Mouse (Mus musculus) retina, adult 2 months (tissue): ENCODE data around the gene Lrrc23.

Experiments
- DNase-seq: peaks from one replicate; pipeline ENCODE4 v3.0.0-alpha.2; 2012; ENCODE audit warnings: low read depth, low spot score

Lrrc23 gene

DNA sequence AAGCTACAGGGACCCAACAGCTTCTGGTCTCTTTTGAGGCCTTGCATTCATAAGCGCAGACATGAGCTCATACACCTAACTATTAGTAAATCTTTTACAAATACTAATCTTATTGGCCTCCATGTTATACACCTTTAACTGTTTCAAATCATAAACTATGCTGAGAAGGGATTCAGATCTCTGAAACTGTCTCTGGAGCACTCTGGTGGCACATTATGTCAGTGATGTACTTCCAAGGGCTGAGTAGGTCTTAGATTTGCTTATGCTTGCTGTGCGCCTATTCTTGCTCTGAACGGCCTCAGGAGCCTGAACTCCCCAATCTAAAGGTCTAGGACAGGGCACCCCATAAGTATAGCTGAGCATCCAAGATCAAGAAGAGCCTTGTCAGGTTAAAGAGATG lies 37.7 kb downstream of the Lrrc23 start:
- DNase-seq = no peak

DNA sequence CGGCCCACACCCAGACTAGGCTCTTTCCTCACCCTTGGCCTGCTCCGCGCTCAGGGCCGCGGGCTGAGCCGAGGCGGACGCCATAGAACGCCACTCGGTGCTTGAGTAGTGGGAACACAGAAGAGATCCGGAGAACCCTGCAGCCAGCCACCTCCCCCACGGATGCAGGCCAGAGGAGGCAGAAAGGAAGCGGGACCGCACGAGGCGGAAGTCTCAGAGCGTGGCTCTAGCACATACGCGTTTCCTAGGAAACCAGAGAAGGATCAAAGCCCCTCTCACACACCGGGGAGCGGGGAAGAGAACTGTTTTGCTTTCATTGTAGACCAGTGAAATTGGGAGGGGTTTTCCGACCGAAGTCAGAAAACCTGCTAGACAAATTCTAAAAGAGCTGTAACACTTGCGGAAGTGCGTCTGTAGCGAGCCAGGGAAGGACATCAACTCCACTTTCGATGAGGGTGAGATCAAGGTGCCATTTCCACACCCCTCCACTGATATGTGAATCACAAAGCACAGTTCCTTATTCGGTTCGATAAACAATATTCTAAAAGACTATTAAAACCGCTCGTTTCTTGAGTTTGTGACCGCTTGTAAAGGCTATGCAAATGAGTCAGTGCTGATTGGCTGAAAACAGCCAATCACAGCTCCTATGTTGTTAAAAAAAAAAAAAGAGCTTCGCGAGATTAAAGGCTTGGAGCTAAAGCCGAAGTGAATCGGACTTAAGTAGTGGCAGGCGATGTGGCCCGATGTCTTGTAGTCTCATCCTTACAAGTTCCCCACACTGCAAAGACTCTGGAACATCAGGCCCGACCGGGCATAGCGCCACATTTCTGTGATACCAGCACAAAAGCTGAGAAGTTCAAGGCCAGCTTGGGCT lies 38.4 kb downstream of the Lrrc23 start, which contains the start of gene Grcc10:
Gene Grcc10 (minus strand): TSS at position 487 of the 874 bp plus-strand sequence.
- DNase-seq = peak; percentile 87

DNA sequence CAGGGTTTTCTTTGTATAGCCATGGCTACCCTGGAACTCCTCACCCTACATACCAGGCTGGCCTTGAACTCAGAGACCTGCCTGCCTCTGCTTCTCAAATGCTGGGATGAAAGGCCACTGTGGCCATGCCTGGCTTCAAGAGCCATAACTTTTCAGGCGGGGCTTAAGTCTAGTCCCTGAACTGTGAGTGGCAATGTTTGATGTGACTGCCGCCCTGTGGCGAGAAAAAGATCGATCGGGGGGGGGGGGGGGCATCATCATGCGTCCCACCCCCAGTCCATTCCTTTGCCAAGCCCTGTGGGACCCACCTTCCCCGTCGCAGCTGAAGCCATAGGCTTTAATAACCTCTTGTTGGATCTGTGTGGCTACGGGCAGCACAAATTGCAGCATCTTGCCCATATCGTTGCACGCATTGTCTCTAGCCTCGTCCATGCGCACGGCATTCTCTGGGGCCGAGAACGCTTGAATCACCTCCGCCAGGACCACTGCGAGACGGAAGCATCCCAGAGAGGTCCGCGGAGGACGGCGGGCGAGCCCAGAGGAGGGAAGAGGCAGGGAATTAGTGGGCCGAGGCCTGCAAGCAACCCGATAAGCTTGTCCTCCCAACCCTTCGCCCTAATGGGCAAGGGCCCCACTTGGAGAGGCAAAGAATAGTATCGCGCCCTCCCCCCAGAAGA lies 39.2 kb downstream of the Lrrc23 start:
- no peak for DNase-seq

DNA sequence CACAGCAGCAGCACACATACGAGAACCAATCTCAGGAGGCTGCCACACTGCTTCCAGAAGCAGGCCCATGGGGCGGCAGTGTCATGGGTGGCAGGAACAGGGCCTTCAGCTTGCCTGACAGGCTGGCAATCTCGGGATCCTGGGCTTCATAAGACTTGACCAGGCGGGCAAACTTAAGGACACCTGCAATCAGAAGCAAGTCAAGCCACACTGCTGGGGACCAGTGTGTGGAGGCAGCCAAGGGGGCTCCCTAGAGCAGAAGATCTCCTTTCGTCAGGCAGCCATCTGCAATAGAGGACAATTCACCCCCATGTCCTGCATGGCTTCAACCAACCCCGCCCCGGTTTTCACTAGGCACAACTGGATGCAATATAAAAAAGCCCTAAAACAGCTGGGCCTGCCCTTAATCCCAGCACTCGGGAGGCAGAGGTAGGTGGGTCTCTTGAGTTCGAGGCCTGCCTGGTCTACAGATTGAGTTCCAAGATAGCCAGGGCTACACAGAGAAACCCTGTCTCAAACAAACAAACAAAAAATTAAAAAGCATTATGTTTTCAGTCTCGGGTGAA lies 40.2 kb downstream of the Lrrc23 start:
- no peak for DNase-seq

DNA sequence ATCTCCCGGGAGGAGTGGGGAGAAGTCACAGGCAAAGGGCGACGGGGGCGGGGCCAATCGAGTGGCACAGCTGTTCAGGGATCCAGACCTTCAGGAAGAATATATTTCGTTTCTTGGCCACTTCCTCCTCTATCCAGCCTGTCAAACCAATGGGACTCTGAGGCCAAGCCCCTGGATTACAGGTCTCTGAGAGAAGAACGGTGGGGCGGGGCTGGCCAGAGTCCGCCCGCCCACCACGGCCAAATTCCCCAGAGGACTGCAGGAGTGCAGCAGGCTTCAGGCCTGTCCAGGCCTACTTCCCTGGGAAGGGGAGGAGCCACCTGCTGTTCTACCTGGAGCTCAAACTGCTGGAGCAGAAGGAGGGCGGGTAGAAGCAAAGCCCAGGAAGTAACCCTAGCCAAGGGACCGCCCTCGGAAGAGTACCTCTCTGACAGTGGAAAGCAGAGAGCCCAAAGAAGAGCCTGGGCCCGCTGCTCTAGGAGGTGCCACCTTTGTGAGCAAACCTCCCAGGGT lies 41.0 kb downstream of the Lrrc23 start, which contains the start of gene Ptpn6:
Gene Ptpn6 (minus strand): TSS at position 204 of the 513 bp plus-strand sequence.
- DNase-seq = no peak

DNA sequence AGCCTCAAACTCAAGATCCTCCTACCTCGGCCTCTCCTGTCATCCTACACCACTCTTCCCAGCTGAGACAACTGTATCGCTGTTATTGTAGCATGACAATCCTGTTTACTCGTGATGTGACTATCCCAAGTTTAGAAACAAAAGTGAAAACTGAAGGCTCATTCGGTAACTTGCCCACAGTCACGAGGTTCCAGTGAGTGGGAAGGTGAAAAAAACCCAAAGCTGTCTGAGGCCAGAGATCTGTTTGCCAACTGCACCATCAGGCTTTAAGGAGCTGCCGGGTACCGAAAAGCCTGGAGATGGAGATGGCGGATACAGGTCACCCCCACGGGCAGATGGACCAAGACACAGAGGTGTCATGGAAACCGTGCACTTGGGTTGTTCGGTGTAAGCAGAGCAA lies 42.5 kb downstream of the Lrrc23 start:
- no peak for DNase-seq

DNA sequence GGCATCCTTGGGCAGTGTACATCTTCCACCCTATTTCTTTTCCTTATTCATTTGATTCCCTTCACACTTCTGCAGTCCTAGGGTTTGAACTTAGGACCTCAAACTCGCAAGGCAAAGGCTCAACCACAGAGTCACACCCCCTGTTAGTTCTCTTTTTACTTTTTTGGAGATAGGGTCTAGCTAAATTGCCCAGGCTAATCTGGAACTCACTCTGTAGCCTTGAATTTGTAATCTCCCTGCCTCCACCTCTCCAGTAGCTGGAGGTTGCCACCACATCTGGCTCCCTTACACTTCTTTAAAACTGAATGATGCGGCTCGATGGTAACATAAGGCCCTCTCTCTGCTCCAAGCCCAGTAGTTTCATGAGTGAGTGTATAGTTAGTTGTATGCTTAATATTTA lies 45.1 kb downstream of the Lrrc23 start:
- DNase-seq = no peak

DNA sequence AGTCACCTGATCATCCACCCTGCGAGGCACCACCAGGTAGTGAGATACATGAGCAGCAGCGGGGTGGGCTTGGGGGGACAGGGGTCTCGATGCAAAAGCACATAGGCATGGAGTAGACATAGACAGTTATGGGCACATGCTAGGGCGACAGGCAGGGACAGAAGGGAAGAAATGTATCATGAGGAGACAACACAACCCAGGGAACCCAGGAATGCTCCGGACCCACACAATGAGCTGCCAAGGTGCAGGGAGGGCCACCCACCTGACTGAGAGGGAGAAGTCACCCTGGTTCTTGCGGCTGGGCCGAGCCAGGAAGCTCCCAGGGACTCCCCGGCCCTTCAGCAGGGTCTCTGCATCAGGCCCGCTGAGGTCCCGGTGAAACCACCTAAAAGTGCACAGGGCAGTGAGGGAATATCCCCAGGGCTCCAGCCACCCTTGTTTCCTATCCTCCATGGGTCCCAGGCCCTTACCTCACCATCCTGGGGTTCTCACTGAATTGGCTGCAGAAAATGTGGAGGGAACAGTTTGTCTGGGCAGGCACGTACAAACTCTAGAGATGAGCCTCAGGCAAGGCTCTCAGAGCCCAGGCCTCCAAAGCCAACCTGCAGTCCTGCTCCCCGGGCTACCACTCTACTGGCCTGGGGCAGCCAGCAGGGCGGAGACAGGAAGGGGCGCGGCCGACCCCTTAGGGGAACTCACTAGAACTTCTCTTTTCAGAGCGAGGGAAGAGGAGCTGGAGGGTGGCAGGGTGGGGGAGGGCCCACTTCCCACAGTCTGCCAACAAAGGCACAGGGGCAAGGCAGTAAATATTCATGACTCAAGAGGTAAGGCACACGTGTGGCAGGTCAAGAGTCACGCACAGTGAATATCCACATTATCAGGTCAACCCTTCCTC lies 46.8 kb downstream of the Lrrc23 start:
- no peak for DNase-seq

DNA sequence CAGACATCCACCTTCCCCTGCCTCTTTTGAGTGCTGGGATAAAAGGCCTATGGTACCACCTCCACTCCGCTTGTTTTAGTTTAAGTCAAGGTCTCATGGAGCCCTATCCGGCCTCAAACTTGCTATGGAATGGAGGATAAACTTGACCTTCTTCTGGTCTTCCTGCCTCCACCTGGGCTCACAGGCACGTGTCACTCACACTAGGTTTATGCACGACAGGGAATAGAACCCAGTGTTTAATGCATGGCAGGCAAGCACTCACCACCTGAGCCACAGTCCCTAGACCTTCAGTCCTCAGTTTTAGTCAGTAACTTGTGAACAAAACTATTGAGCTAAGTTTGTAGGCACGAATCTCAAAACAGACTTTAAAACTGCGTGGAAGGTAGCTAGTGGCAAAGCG lies 48.5 kb downstream of the Lrrc23 start:
- DNase-seq = no peak

DNA sequence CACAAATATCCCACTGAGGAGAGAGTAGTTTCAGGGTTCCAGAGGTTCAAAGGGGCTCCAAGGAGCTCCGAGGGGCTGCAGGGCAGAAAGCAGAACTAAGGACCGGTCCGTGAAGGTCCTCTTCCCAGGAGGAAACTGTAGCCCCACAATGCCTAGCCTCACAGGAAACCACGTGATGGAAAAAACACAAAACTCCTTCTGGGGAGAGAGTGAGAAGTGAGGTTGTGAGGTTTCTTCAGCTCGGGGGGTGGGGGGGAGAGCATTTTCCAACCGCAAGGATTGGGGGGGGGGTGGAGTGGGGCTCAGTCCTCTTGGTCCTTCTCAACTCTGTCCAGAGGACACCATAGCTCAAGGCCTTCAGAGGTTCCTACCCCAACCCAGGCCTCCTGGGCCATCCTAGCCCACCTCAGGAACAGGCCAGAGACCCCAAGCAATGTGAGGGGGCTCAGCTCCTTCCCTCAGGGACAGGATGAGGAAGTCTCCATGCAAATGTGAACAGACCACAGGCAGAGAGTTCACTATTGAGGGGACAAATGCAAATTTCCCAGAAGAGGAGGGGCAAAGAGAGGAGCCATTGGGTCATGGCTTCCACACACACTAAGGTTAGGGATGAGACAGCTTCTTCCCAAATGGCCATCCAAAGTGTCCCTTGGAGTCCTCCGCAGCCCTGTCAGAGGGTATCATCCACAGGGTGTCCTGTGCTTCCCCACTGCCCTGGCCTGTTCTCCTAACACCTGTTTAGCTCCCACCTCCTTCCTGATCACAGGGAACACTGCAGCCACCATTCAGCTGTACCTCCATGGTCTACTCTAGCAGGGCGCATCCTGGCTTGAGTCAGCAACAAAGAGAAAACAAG lies 49.4 kb downstream of the Lrrc23 start:
- DNase-seq = no peak

DNA sequence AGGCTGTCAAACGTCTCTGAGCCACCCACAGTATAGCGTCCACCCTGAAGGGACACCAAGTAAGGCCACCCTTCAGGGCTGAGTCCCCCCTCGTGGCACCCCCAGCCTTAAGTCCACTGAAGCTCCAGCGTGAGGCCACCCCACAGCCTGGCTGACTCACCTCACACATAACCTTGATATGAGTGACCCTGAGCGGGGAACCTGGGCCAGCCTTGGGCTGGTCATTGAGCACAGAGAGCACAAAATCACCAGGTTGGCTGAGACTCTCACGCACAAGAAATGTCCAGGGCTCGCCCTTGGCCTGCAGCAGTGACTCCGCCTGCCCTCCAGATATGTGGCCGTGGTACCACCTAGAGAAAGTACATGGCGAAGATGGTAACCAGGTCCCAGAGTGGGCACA lies 50.9 kb downstream of the Lrrc23 start:
- DNase-seq = no peak

DNA sequence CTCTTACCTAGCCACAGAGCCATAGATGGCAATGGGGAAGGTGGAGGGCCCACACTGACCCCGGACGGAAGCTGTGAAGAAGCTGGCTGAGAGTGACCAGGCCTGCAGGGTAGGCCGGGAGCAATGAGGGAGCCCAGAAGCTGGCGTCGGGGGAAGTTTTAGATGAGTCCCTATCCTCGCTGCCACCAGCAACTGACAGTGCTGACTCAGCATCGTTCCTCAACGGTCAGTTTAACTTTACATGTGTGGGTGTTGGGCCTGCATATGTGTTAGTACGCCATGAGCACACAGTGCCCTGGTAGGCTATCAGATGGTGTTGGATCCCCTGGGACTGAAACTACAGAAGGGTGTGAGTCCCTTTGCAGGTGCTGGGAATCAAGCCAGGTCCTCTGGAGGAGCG lies 55.1 kb downstream of the Lrrc23 start:
- no peak for DNase-seq

DNA sequence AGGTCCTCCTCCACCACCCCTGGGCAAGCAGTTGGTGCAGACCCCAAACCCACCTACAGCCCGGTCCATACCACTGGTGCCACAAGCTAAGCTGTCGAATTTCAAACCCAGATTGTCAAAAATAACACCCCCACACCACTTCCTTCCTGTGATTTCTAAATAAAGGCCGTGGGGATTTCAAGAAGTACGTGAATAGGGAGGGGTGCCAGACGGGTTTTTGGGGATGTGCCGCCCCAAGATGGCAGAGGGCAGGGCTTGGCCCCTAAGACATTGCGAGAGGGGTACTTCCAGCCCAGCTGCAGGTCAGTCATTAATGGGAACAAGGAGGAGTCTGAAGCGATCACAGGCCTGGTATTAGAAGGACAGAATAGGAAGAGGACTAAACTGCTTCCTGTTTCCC lies 56.0 kb downstream of the Lrrc23 start:
- DNase-seq = no peak

DNA sequence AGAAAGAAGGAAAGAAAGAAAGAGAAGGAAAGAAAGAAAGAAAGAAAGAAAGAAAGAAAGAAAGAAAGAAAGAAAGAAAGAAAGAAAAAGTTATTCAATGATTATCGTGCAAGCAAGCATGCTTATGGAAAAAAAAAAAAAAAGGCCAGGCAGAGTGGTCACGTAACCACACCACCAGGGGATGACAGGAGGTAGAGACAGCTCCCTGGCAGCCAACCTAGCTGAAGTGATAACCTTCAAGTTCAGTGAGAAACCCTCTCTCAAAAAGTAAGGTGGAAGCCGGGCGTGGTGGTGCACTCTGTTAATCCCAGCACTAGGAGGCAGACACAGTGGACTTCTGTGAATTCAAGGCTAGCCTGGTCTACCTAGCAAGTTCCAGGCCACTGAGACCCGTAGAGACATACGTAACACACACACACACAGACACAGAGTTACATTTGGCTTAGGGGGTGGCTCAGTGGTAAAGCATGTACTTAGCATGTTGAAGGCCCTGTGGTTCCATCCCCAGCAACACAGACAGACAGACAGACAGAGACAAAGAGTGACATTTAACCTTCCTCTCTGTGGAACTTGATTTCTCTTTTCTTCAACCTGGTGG lies 56.6 kb downstream of the Lrrc23 start:
- no peak for DNase-seq

DNA sequence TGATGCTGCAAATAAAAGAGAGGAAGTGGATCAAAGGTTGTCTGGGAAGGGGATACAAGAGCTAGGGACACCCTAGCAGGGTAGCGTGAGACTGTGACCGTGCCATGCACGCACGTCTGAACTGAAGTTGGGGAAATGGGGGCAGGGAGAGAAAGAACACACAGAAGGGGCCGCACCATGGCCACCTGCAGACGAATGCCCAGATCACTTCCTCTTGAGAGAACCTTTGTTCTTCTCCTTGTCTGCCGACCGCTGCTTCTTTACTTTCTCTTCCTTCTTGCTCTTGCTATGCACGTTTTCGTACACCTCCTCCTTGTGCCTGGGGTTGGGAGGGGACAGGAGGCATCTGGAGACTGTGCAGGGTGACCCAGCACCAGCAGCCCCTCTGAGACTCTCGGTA lies 58.6 kb downstream of the Lrrc23 start:
- DNase-seq = no peak
